Mouse (Mus musculus): ENCODE results near the gene Tmem229b.

- TF ChIP-seq CTCF (IDR thresholded peaks at IDR 0.05 in 2 of 3, conservative IDR thresholded peaks at IDR 0.05 in 1 of 3; ENCODE audit: control insufficient read depth in 1 of 3, insufficient read depth in 1 of 3, low read depth in 2 of 3, low read length in 3 of 3, poor library complexity in 1 of 3, severe bottlenecking in 1 of 3): no peak
- no peak for TF ChIP-seq POLR2A (IDR thresholded peaks at IDR 0.05; ENCODE audit: control insufficient read depth in 1 of 2, insufficient read depth in 1 of 2, low read depth in 1 of 2, low read length in 2 of 2, poor library complexity in 1 of 2)
- no peak for TF ChIP-seq MYB (IDR thresholded peaks at IDR 0.05; ENCODE audit: low read depth, low read length)
- no peak for TF ChIP-seq CHD1 (IDR thresholded peaks at IDR 0.05; ENCODE audit: low read depth, low read length)
- TF ChIP-seq USF2 (IDR thresholded peaks at IDR 0.05; ENCODE audit: borderline replicate concordance in 1 of 2, insufficient read depth in 1 of 2, low read depth in 1 of 2, low read length in 2 of 2): no peak
- TF ChIP-seq ZKSCAN1 (IDR thresholded peaks at IDR 0.05; ENCODE audit: low read depth, low read length): no peak
- no peak for TF ChIP-seq POLR2AphosphoS5 (IDR thresholded peaks at IDR 0.05; ENCODE audit: borderline replicate concordance, low read depth, low read length)
- no peak for TF ChIP-seq SIN3A (IDR thresholded peaks at IDR 0.05; ENCODE audit: low read length)
- no peak for TF ChIP-seq ZC3H11A (IDR thresholded peaks at IDR 0.05; ENCODE audit: low read depth, low read length)
- TF ChIP-seq MEF2A (IDR thresholded peaks at IDR 0.05; ENCODE audit: extremely low read depth, insufficient replicate concordance, low read depth, low read length, poor library complexity, severe bottlenecking): no peak
- no peak for TF ChIP-seq TCF12 (IDR thresholded peaks at IDR 0.05; ENCODE audit: low read depth, low read length)
- TF ChIP-seq MAX (IDR thresholded peaks at IDR 0.05; ENCODE audit: low read length): no peak
These were observed 51.0 kb downstream of the Tmem229b start for GRCm38 (mm10) chr12:78956405-78956804.

Data from MEL (cell line).